Mouse (Mus musculus) MEL (cell line): ENCODE results near the gene Csdc2.

Experiments
- CTCF ChIP-seq, 3 experiments: IDR thresholded peaks in 2 of 3; conservative IDR thresholded peaks in 1 of 3; 2 replicates each; pipeline ENCODE4 v1.5.1; 2011 to 2012; ENCODE audit warnings: low read length in 3 of 3, low read depth in 2 of 3, mild to moderate bottlenecking in 2 of 3, improper control_type of control experiment in 1 of 3, inconsistent platforms in 1 of 3, mixed read lengths in 1 of 3, moderate library complexity in 1 of 3; ENCODE audit not compliant: control insufficient read depth in 1 of 3, insufficient read depth in 1 of 3, poor library complexity in 1 of 3, severe bottlenecking in 1 of 3
- E2F4 ChIP-seq: IDR thresholded peaks from 2 replicates; pipeline ENCODE4 v1.6.1; 2011; ENCODE audit warnings: low read depth, low read length, improper control_type of control experiment, borderline replicate concordance
- EP300 ChIP-seq, 2 experiments: IDR thresholded peaks; 2 replicates each; pipeline ENCODE4 v1.6.1; 2011; ENCODE audit warnings: improper control_type of control experiment in 2 of 2, low read length in 2 of 2, low read depth in 1 of 2, mild to moderate bottlenecking in 1 of 2
- GABPA ChIP-seq: IDR thresholded peaks from 2 replicates; pipeline ENCODE4 v1.6.1; 2012; ENCODE audit warnings: low read depth, mild to moderate bottlenecking, inconsistent platforms, low read length, improper control_type of control experiment, moderate library complexity
- MYC ChIP-seq: IDR thresholded peaks from 2 replicates; pipeline ENCODE4 v1.6.1; 2011; ENCODE audit warnings: low read depth, mild to moderate bottlenecking, low read length, improper control_type of control experiment, moderate library complexity
- POLR2A ChIP-seq, 2 experiments: IDR thresholded peaks; 2 replicates each; pipeline ENCODE4 v1.6.1; 2011 to 2012; ENCODE audit warnings: low read length in 2 of 2, mild to moderate bottlenecking in 2 of 2, control low read depth in 1 of 2, improper control_type of control experiment in 1 of 2, low read depth in 1 of 2, moderate library complexity in 1 of 2; ENCODE audit not compliant: control insufficient read depth in 1 of 2, insufficient read depth in 1 of 2, poor library complexity in 1 of 2
- POLR2AphosphoS2 ChIP-seq: IDR thresholded peaks from 2 replicates; pipeline ENCODE4 v1.6.1; 2011; ENCODE audit warnings: low read length, improper control_type of control experiment
- SIN3A ChIP-seq: IDR thresholded peaks from 2 replicates; pipeline ENCODE4 v1.6.1; 2012; ENCODE audit warnings: low read length, improper control_type of control experiment, inconsistent platforms
- SMC3 ChIP-seq: IDR thresholded peaks from 2 replicates; pipeline ENCODE4 v1.6.1; 2011; ENCODE audit warnings: low read depth, low read length, improper control_type of control experiment
- USF1 ChIP-seq: IDR thresholded peaks from 2 replicates; pipeline ENCODE4 v1.6.1; 2014; ENCODE audit warnings: low read depth, mild to moderate bottlenecking, inconsistent platforms, low read length, improper control_type of control experiment, moderate library complexity
- ZKSCAN1 ChIP-seq: IDR thresholded peaks from 2 replicates; pipeline ENCODE4 v1.6.1; 2012; ENCODE audit warnings: low read depth, mild to moderate bottlenecking, inconsistent platforms, low read length, improper control_type of control experiment, moderate library complexity

DNA sequence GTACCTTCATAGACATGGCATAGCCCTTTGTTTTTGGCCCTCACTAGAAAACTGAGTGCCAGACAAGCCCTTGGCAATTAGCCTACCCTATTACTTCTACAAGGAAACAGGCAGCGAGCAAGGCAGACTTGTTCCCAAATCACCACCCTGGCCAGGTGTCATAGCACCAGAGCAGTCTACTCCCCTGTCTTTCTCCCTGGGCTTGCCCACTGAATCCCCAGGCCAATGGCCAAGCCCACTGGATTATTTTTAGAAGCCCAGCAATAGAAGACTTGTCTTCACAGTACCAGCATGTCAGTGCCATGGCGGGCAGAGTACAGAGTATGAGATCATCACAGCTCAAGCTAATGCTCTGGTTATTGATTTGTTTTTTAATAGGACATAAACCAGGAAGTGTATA, 37.8 kb upstream of the Csdc2 start:
- TF ChIP-seq SMC3 (no peak), POLR2AphosphoS2 (no peak), GABPA (no peak), CTCF (IDR thresholded peaks at IDR 0.05 in 2 of 3, conservative IDR thresholded peaks at IDR 0.05 in 1 of 3; ENCODE audit: control insufficient read depth in 1 of 3, insufficient read depth in 1 of 3, low read depth in 2 of 3, low read length in 3 of 3, poor library complexity in 1 of 3, severe bottlenecking in 1 of 3) (no peak), ZKSCAN1 (no peak), POLR2A (IDR thresholded peaks at IDR 0.05; ENCODE audit: control insufficient read depth in 1 of 2, insufficient read depth in 1 of 2, low read depth in 1 of 2, low read length in 2 of 2, poor library complexity in 1 of 2) (no peak), EP300 (IDR thresholded peaks at IDR 0.05; ENCODE audit: low read depth in 1 of 2, low read length in 2 of 2) (no peak), E2F4 (no peak), USF1 (no peak), SIN3A (no peak), MYC (no peak)
